Mouse (Mus musculus) CH12.LX (cell line): ENCODE data around the gene Adarb1. TPM values are rescaled to one million over a fixed set of nuclear protein-coding genes. Genes with fewer than 3 reads are reported as not detected.

ENCODE experiments used
- DNase-seq: peaks from one replicate; pipeline ENCODE4 v3.0.0-alpha.2; 2013; ENCODE audit errors: extremely low read depth
- H3K27ac ChIP-seq: 2 replicates; pipeline ENCODE4 v1.5.1; 2012; ENCODE audit warnings: low read depth, mild to moderate bottlenecking, control low read depth, moderate library complexity; ENCODE audit not compliant: insufficient read depth
- H3K27me3 ChIP-seq: replicated peaks from 2 replicates; pipeline ENCODE3; 2012; ENCODE audit warnings: inconsistent platforms
- H3K36me3 ChIP-seq, 2 experiments: replicated peaks in 1 of 2; 2 replicates each; pipeline versions ENCODE3 to v1.6.1; 2012; ENCODE audit warnings: inconsistent platforms in 1 of 2, low read length in 1 of 2, mild to moderate bottlenecking in 1 of 2, mixed read lengths in 1 of 2, moderate library complexity in 1 of 2; ENCODE audit not compliant: control insufficient read depth in 1 of 2, insufficient read depth in 1 of 2
- H3K4me1 ChIP-seq, 2 experiments: 2 replicates each; pipeline ENCODE4 v1.6.1; 2012; ENCODE audit warnings: inconsistent platforms in 1 of 2, moderate library complexity in 1 of 2; ENCODE audit not compliant: insufficient read depth in 2 of 2, control insufficient read depth in 1 of 2
- H3K4me2 ChIP-seq: 2 replicates; pipeline ENCODE4 v1.6.1; 2012; ENCODE audit warnings: low read depth, mild to moderate bottlenecking, control low read depth; ENCODE audit not compliant: poor library complexity, insufficient read depth, severe bottlenecking
- H3K4me3 ChIP-seq, 3 experiments: fragments of 150-350 bp in 1 of 3; sonication (generic) in 1 of 3; replicated peaks in 1 of 3; 2 replicates each; pipeline versions ENCODE3 to v1.5.1; 2011 to 2012; ENCODE audit warnings: low read depth in 2 of 3, low read length in 2 of 3, mild to moderate bottlenecking in 2 of 3, moderate library complexity in 2 of 3, control low read depth in 1 of 3, improper control_type of control experiment in 1 of 3, inconsistent platforms in 1 of 3, mixed read lengths in 1 of 3; ENCODE audit not compliant: poor library complexity in 1 of 3
- H3K79me2 ChIP-seq: replicated peaks from 2 replicates; pipeline ENCODE4 v1.6.1; 2012; ENCODE audit warnings: mild to moderate bottlenecking, moderate library complexity; ENCODE audit not compliant: control insufficient read depth, poor library complexity, insufficient read depth, severe bottlenecking; ENCODE audit errors: extremely low read depth
- H3K9ac ChIP-seq: 2 replicates; pipeline ENCODE4 v1.6.1; 2012; ENCODE audit warnings: low read depth, mild to moderate bottlenecking, control low read depth, moderate library complexity; ENCODE audit not compliant: insufficient read depth
- H3K9me3 ChIP-seq: replicated peaks from 2 replicates; pipeline ENCODE3; 2012; ENCODE audit warnings: low read length, inconsistent platforms, mixed read lengths
- BHLHE40 ChIP-seq: IDR thresholded peaks from 2 replicates; pipeline ENCODE4 v1.6.1; 2011; ENCODE audit warnings: mild to moderate bottlenecking, low read depth, low read length, improper control_type of control experiment
- CHD1 ChIP-seq: IDR thresholded peaks from 2 replicates; pipeline ENCODE4 v1.6.1; 2012; ENCODE audit warnings: low read depth, low read length, improper control_type of control experiment, inconsistent platforms
- CHD2 ChIP-seq: IDR thresholded peaks from 2 replicates; pipeline ENCODE4 v1.6.1; 2011; ENCODE audit warnings: low read length, improper control_type of control experiment
- CTCF ChIP-seq, 2 experiments: IDR thresholded peaks in 1 of 2; conservative IDR thresholded peaks in 1 of 2; 2 replicates each; pipeline ENCODE4 v1.5.1; 2011 to 2012; ENCODE audit warnings: low read depth in 2 of 2, low read length in 2 of 2, improper control_type of control experiment in 1 of 2, inconsistent platforms in 1 of 2, mild to moderate bottlenecking in 1 of 2, moderate library complexity in 1 of 2
- EP300 ChIP-seq: IDR thresholded peaks from 2 replicates; pipeline ENCODE4 v1.6.1; 2011; ENCODE audit warnings: low read length, improper control_type of control experiment
- ETS1 ChIP-seq: conservative IDR thresholded peaks from 2 replicates; pipeline ENCODE4 v1.6.1; 2012; ENCODE audit warnings: low read depth, mild to moderate bottlenecking, inconsistent platforms, low read length, improper control_type of control experiment, moderate library complexity
- GABPA ChIP-seq: IDR thresholded peaks from 2 replicates; pipeline ENCODE4 v1.6.1; 2012; ENCODE audit warnings: low read depth, low read length, improper control_type of control experiment, inconsistent platforms; ENCODE audit not compliant: insufficient replicate concordance
- HCFC1 ChIP-seq: IDR thresholded peaks from 2 replicates; pipeline ENCODE4 v1.6.1; 2012; ENCODE audit warnings: low read depth, mild to moderate bottlenecking, inconsistent platforms, low read length, improper control_type of control experiment
- IRF4 ChIP-seq: IDR thresholded peaks from 2 replicates; pipeline ENCODE4 v1.6.1; 2014; ENCODE audit warnings: low read depth, mild to moderate bottlenecking, inconsistent platforms, low read length, improper control_type of control experiment
- JUN ChIP-seq: IDR thresholded peaks from 2 replicates; pipeline ENCODE4 v1.6.1; 2011; ENCODE audit warnings: low read depth, mild to moderate bottlenecking, low read length, improper control_type of control experiment, moderate library complexity; ENCODE audit not compliant: insufficient read depth
- JUND ChIP-seq: conservative IDR thresholded peaks from 2 replicates; pipeline ENCODE4 v1.6.1; 2011; ENCODE audit warnings: low read depth, low read length, improper control_type of control experiment
- KAT2A ChIP-seq: IDR thresholded peaks from 2 replicates; pipeline ENCODE4 v1.6.1; 2012; ENCODE audit warnings: low read length, improper control_type of control experiment, inconsistent platforms; ENCODE audit not compliant: insufficient replicate concordance
- MAX ChIP-seq: IDR thresholded peaks from 2 replicates; pipeline ENCODE4 v1.6.1; 2011; ENCODE audit warnings: low read length, improper control_type of control experiment
- MXI1 ChIP-seq: IDR thresholded peaks from 2 replicates; pipeline ENCODE4 v1.6.1; 2011; ENCODE audit warnings: mild to moderate bottlenecking, low read depth, low read length, improper control_type of control experiment
- MYC ChIP-seq: IDR thresholded peaks from 2 replicates; pipeline ENCODE4 v1.6.1; 2011; ENCODE audit warnings: low read depth, mild to moderate bottlenecking, improper control_type of control experiment, low read length
- NELFE ChIP-seq: IDR thresholded peaks from 2 replicates; pipeline ENCODE4 v1.6.1; 2011; ENCODE audit warnings: low read depth, low read length, improper control_type of control experiment
- NRF1 ChIP-seq: IDR thresholded peaks from 2 replicates; pipeline ENCODE4 v1.6.1; 2014; ENCODE audit warnings: low read depth, mild to moderate bottlenecking, inconsistent platforms, low read length, improper control_type of control experiment, moderate library complexity
- PAX5 ChIP-seq: IDR thresholded peaks from 2 replicates; pipeline ENCODE4 v1.6.1; 2012; ENCODE audit warnings: low read length, inconsistent platforms, mixed read lengths
- POLR2A ChIP-seq: IDR thresholded peaks from 2 replicates; pipeline ENCODE4 v1.6.1; 2011; ENCODE audit warnings: low read depth, mild to moderate bottlenecking, improper control_type of control experiment, low read length
- RAD21 ChIP-seq: IDR thresholded peaks from 2 replicates; pipeline ENCODE4 v1.6.1; 2011; ENCODE audit warnings: low read depth, mild to moderate bottlenecking, low read length, improper control_type of control experiment, moderate library complexity
- SMC3 ChIP-seq: IDR thresholded peaks from 2 replicates; pipeline ENCODE4 v1.6.1; 2011; ENCODE audit warnings: low read depth, low read length, improper control_type of control experiment
- TBP ChIP-seq: conservative IDR thresholded peaks from 2 replicates; pipeline ENCODE4 v1.6.1; 2011; ENCODE audit warnings: low read depth, low read length, improper control_type of control experiment
- UBTF ChIP-seq: IDR thresholded peaks from 2 replicates; pipeline ENCODE4 v1.6.1; 2012; ENCODE audit warnings: low read depth, mild to moderate bottlenecking, inconsistent platforms, low read length, improper control_type of control experiment, moderate library complexity
- USF2 ChIP-seq: conservative IDR thresholded peaks from 2 replicates; pipeline ENCODE4 v1.6.1; 2011; ENCODE audit warnings: low read depth, low read length, improper control_type of control experiment
- ZC3H11A ChIP-seq: IDR thresholded peaks from 2 replicates; pipeline ENCODE4 v1.6.1; 2012; ENCODE audit warnings: low read depth, mild to moderate bottlenecking, inconsistent platforms, low read length, improper control_type of control experiment
- ZKSCAN1 ChIP-seq: IDR thresholded peaks from 2 replicates; pipeline ENCODE4 v1.6.1; 2012; ENCODE audit warnings: low read depth, inconsistent platforms, low read length, improper control_type of control experiment, borderline replicate concordance
- dilution Hi-C: fragments of 300-500 bp; cut with MboI; formaldehyde crosslinking; loops from 2 replicates; pipeline ENCODE4 v1.14.3; 2020; ENCODE audit warnings: low sequenced_read_pairs; ENCODE audit not compliant: extremely low pct_unique_long_range_greater_than_20kb, extremely low pct_ligation_motif_present
- in situ Hi-C: fragments of 300-500 bp; cut with MboI; formaldehyde crosslinking; loops from 3 replicates; pipeline ENCODE4 v1.14.3; 2019; ENCODE audit warnings: low sequenced_read_pairs, low pct_ligation_motif_present, low pct_unique_long_range_greater_than_20kb, mixed read lengths
- polyA plus RNA-seq: library from polyadenylated mRNA; unstranded; fragments of >175 nt; gene quantifications from 2 replicates; pipeline ENCODE4 v1.2.1, GENCODE M21; 2012; ENCODE audit warnings: low read depth; ENCODE audit not compliant: insufficient read length
- total RNA-seq, 2 experiments: library from RNA; depleted of rRNA; stranded (reverse); fragments of 300-350 nt in 1 of 2; fragments of >200 nt in 1 of 2; gene quantifications; 2 replicates each; pipeline ENCODE4 v1.2.3; 2012 to 2014

Gene Adarb1
- total and polyA plus RNA-seq, 3 experiments = 1.7 to 3.5 (median 2.4) TPM

DNA sequence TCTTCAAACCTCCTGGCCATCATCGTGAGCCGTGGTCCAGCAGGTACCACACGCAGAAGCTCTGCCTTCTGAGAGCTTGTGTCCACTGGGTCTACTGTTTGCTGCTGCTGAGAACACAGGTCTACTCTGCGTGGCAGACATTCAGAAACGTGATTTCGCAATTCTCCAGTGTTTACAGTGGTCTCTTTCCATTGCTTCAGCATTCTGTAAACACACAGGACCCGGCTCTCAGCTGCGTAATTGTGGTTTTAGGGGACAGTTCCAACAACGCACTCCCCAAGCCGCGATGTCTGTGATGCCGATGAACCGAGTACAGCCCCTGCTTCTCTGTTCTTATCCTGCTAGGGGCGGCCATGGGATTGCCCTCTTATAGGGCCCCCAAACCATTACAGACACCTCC is 175.2 kb downstream of the Adarb1 start:
- dilution Hi-C loops = no loop called here
- no peak for DNase-seq
- no peak overlapping the region for H3K27ac ChIP-seq
- no peaks in the 10 kb centered on the region for H3K4me1 ChIP-seq
- no peak overlapping the region for H3K4me2 ChIP-seq
- H3K9me3 ChIP-seq = peaks cover 6% of the 10 kb centered on the region
- peaks cover 91% of the 10 kb centered on the region for H3K27me3 ChIP-seq
- H3K79me2 ChIP-seq = no peaks in the 10 kb centered on the region
- no peak overlapping the region for H3K9ac ChIP-seq
- TF ChIP-seq POLR2A (no peak), TBP (no peak), UBTF (no peak), CTCF (conservative IDR thresholded peaks at IDR 0.05 in 1 of 2, IDR thresholded peaks at IDR 0.05 in 1 of 2; ENCODE audit: low read depth in 2 of 2, low read length in 2 of 2) (no peak), RAD21 (no peak), PAX5 (no peak), SMC3 (no peak), GABPA (no peak), NELFE (no peak), CHD2 (no peak), KAT2A (no peak), USF2 (no peak)
- no peak overlapping the region for H3K4me3 ChIP-seq
- in situ Hi-C loops = no loop called here
- no peaks in the 10 kb centered on the region for H3K36me3 ChIP-seq

DNA sequence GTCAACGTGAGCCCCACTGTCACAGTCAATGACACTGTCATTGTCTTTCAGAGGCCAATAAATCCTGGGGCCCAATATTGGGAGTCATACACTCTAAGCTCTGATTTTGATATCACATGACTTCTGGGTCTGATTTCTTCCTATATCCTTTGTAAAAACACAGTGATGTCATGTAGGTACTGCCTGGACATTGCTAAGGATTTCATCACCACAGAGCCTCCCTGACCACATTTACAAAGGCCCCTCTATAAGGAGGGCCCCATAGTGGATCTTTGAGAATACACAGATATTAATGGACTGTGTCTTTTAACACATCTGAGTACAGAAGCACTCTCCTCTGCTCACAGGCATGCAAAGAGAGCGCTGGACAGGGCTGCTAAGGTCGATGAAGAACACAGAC is 175.7 kb downstream of the Adarb1 start:
- H3K36me3 ChIP-seq = no peaks in the 10 kb centered on the region
- H3K4me1 ChIP-seq = no peaks in the 10 kb centered on the region
- dilution Hi-C loops (no loop called here), in situ Hi-C loops (no loop called here)
- TF ChIP-seq HCFC1 (no peak), EP300 (no peak), UBTF (no peak), JUND (no peak), MYC (no peak), JUN (no peak), GABPA (no peak), ETS1 (no peak), BHLHE40 (no peak), ZC3H11A (no peak), IRF4 (no peak), MXI1 (no peak), ZKSCAN1 (no peak), MAX (no peak), CHD1 (no peak), NRF1 (no peak), TBP (no peak)
- TF ChIP-seq, all 38 proteins: peak for 0
- Histone ChIP-seq H3K9ac (no peak overlapping the region), H3K27me3 (peaks cover 88% of the 10 kb centered on the region), H3K79me2 (no peaks in the 10 kb centered on the region), H3K4me2 (no peak overlapping the region), H3K4me3 (no peak overlapping the region), H3K9me3 (peaks cover 6% of the 10 kb centered on the region), H3K27ac (no peak overlapping the region)
- DNase-seq = no peak
